In genomic region chr11:5761820-5762632, GRCm38 (mm10) we compare ENCODE assay signal across 8 mouse cellular contexts. TPM values are rescaled to one million over a fixed set of nuclear protein-coding genes. Genes with fewer than 3 reads are reported as not detected.
A peak's percentile ranks its signal among the peaks of the same experiment; 100 is the strongest.
DNase-seq lines count a peak whose midpoint lies in the region; ATAC-seq lines count a peak whose summit lies in the region.

Urgcp (minus strand) TSS chr11:5762376.

- peaks cover 9% of the 10 kb centered on the region for H3K4me1 ChIP-seq in hindbrain, embryonic 12.5 days

- peak within 1 kb of the TSS; percentile 77 for H3K9ac ChIP-seq in hindbrain, embryonic 12.5 days

- no peaks in the 10 kb centered on the region for H3K36me3 ChIP-seq in hindbrain, embryonic 12.5 days

- under 1% methylated on average over 68 of the region's 68 CpGs for WGBS in hindbrain, embryonic 12.5 days

- ATAC-seq in hindbrain, embryonic 12.5 days (ENCODE audit: low FRiP score), result peak; percentile 99

- peak within 1 kb of the TSS; percentile 94 for H3K27ac ChIP-seq in hindbrain, embryonic 12.5 days

- peak within 1 kb of the TSS; percentile 68 for H3K4me3 ChIP-seq in hindbrain, embryonic 12.5 days

- H3K4me2 ChIP-seq in hindbrain, embryonic 12.5 days (replicated peaks), result peak within 1 kb of the TSS; percentile 59

- H3K9me3 ChIP-seq in hindbrain, embryonic 12.5 days (replicated peaks), result no peaks in the 10 kb centered on the region

- H3K27me3 ChIP-seq in hindbrain, embryonic 12.5 days, result no peaks in the 10 kb centered on the region

- DNase-seq in NIH3T3 (ENCODE audit: low read depth), result peak; percentile 96
- peak; percentile 97 for DNase-seq in cerebellum, postnatal 10 days
- DNase-seq in frontal cortex, postnatal 10 days (ENCODE audit: low spot score in 2 of 2), result peak; percentile 85 to 91
- DNase-seq in layer of hippocampus, postnatal 14 days (ENCODE audit: low spot score in 2 of 2), result peak; percentile 92 to 93
- DNase-seq in lung, postnatal 14 days, result peak; percentile 96
- DNase-seq in retina, adult 2 months (ENCODE audit: low read depth, low spot score), result peak; percentile 91
- DNase-seq in thymus, postnatal 36 days, result peak; percentile 95 to 96

RNA-seq across cellular contexts. Expression of gene Urgcp, which starts in this region (rescaled TPM):
- polyA plus RNA-seq in hindbrain, embryonic 12.5 days (2016; fragmentation: Nextera tagmentation; extraction: Ambion mirVana), result 26.1 and 26.6 TPM in 2 replicates
- total RNA-seq in layer of hippocampus, postnatal 14 days (2021), result 10 to 100 TPM; 54.2 to 67.8 TPM

Comparison
In these comparisons a context has a peak if more than half of its experiments do, and no peak if none do; other contexts are left out.
1. Peak in every context shown above with its lines: DNase-seq, ATAC-seq, H3K4me3 ChIP-seq and H3K27ac ChIP-seq.